Mouse (Mus musculus): ENCODE data around the gene Snrpd3.

GRCm38 (mm10) chr10:75511060-75511459 is 6.3 kb upstream of the Snrpd3 start:
- TF ChIP-seq GATA1 (IDR thresholded peaks at IDR 0.05; ENCODE audit: borderline replicate concordance, low read length) = no peak
- no peak for TF ChIP-seq FLI1 (IDR thresholded peaks at IDR 0.05; ENCODE audit: low read length)
